Mouse (Mus musculus) embryonic facial prominence, embryonic 15.5 days (tissue): ENCODE data around the gene Olfr819. TPM values are rescaled to one million over a fixed set of nuclear protein-coding genes. Genes with fewer than 3 reads are reported as not detected.
"Not testable (repeated sequence)": the region's sequence is repeated elsewhere in the genome, so short reads cannot be mapped to it uniquely, and the experiment has no call there.

ENCODE experiments used
- ATAC-seq: fragments of 200-750 bp; cut with Nextera tagmentation; 2 replicates; pipeline ENCODE4 v1.8.0; 2017; ENCODE audit warnings: low read depth, moderate TSS enrichment; ENCODE audit not compliant: insufficient number of reproducible peaks, low FRiP score, low TSS enrichment
- H3K27ac ChIP-seq: fragments of 300-500 bp; sonication (generic); replicated peaks from 2 replicates; pipeline ENCODE4 v1.5.1; 2015; ENCODE audit warnings: mild to moderate bottlenecking, inconsistent platforms
- H3K27me3 ChIP-seq: fragments of 300-500 bp; sonication (generic); 2 replicates; pipeline ENCODE4 v1.6.1; 2015; ENCODE audit warnings: inconsistent platforms
- H3K36me3 ChIP-seq: fragments of 300-500 bp; sonication (generic); 2 replicates; pipeline ENCODE4 v1.6.1; 2015; ENCODE audit warnings: mild to moderate bottlenecking, inconsistent platforms
- H3K4me1 ChIP-seq: fragments of 300-500 bp; sonication (generic); 2 replicates; pipeline ENCODE4 v1.6.1; 2015; ENCODE audit warnings: inconsistent platforms
- H3K4me2 ChIP-seq: fragments of 300-500 bp; sonication (generic); replicated peaks from 2 replicates; pipeline ENCODE4 v1.6.1; 2015; ENCODE audit warnings: mild to moderate bottlenecking, inconsistent platforms
- H3K4me3 ChIP-seq: fragments of 300-500 bp; sonication (generic); replicated peaks from 2 replicates; pipeline ENCODE4 v1.5.1; 2015; ENCODE audit warnings: mild to moderate bottlenecking, inconsistent platforms
- H3K9ac ChIP-seq: fragments of 300-500 bp; sonication (generic); 2 replicates; pipeline ENCODE4 v1.6.1; 2015; ENCODE audit warnings: inconsistent platforms
- H3K9me3 ChIP-seq: fragments of 300-500 bp; sonication (generic); replicated peaks from 2 replicates; pipeline ENCODE4 v1.6.1; 2016; ENCODE audit warnings: inconsistent platforms
- WGBS: fragments of 180-500 bp; shearing (Covaris S2); methylation state at CpG from one replicate; pipeline ENCODE4 v1.1.7; 2015; 5-methylcytosine and 5-hydroxymethylcytosine counted together
- polyA plus RNA-seq: library from polyadenylated mRNA; unstranded; fragments of >200 nt; fragmentation: Nextera tagmentation; extraction: Ambion mirVana; gene quantifications from 2 replicates; pipeline ENCODE4 v1.2.1, GENCODE M21; 2015

The Olfr819 gene
- 0.04 TPM in 1 of 2 replicates, not detected in the other for polyA plus RNA-seq

DNA sequence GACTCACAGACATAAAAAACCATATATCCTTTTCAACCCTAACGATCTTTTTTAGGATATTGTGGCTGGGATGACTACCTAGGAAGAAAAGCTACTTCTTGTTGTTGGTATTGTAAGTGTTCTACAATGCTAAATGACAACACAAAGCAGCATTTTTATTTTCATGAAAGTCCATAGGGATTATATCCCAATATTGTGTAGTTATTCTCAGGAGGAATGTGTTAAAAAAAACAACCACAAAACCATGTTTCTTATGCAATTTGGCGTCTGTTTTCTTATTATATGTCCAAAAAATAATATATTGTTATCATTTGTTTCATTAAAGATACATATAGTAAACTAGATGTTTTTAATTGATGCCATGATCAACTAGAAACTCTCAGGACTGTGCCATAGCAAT is at the start of gene Olfr819:
Gene Olfr819 (minus strand): TSS at position 101 of the 400 bp plus-strand sequence.
- not testable (repeated sequence) for H3K4me3 ChIP-seq, H3K4me2 ChIP-seq, ATAC-seq, H3K27me3 ChIP-seq, H3K27ac ChIP-seq, H3K4me1 ChIP-seq, H3K9me3 ChIP-seq, H3K9ac ChIP-seq, H3K36me3 ChIP-seq
- WGBS = 72% methylated on average over 2 of the region's 2 CpGs

DNA sequence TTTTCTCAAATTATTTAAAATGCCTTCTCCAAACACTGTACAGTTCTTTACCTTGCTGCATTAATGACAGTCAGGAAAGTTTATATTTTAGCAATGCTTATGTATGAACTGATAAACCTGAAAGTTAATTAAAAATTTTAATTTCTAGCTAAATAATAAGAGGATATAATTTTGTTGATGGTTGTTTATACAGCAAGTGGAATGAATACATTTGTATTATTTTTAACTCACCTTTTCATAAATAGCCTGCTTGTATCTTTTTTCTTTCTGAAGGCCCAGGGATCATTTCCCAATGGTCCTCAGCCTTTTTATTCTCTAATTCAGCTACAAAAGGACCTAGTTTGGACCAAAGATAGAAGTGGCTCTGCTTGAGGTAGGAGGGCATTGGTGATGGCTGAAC is 45.3 kb upstream of the Olfr819 start, which contains the start of gene Olfr820:
Gene Olfr820 (plus strand): TSS at position 301 of the 400 bp plus-strand sequence.
- ATAC-seq = no peak
- no peaks in the 10 kb centered on the region for H3K27me3 ChIP-seq
- no peaks in the 10 kb centered on the region for H3K4me1 ChIP-seq

DNA sequence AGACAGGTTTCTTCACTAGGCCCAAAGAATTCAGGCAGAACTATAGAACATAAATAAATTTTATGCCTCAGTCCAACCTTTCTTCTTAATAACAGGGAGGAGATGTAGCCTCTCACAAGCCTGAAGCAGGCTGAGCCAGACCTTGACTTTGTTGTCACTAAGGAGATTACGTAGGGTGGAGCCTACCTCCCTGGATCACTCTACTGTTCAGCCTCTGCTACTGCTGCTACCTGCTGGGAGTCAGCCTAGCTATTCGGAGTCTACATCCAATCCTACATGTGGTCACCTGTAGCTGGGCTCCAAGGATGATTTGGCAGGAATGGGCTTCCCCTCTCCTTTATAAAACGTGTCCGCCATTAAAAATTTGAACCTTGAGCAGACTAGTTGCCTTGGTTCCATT is 38.3 kb upstream of the Olfr819 start:
- not testable (repeated sequence) for H3K27me3 ChIP-seq, H3K9me3 ChIP-seq, H3K4me3 ChIP-seq, H3K4me2 ChIP-seq, H3K4me1 ChIP-seq, H3K36me3 ChIP-seq, H3K27ac ChIP-seq, ATAC-seq, H3K9ac ChIP-seq
- 88% methylated on average over 4 of the region's 4 CpGs for WGBS

More for the DNA sequence above, 45.3 kb upstream of the Olfr819 start, which contains the start of gene Olfr820:
- Histone ChIP-seq H3K9ac (no peak within 1 kb of the TSS), H3K4me3 (no peak within 1 kb of the TSS), H3K9me3 (no peaks in the 10 kb centered on the region), H3K27ac (no peak within 1 kb of the TSS), H3K36me3 (no peaks in the 10 kb centered on the region), H3K4me2 (no peak within 1 kb of the TSS)

DNA sequence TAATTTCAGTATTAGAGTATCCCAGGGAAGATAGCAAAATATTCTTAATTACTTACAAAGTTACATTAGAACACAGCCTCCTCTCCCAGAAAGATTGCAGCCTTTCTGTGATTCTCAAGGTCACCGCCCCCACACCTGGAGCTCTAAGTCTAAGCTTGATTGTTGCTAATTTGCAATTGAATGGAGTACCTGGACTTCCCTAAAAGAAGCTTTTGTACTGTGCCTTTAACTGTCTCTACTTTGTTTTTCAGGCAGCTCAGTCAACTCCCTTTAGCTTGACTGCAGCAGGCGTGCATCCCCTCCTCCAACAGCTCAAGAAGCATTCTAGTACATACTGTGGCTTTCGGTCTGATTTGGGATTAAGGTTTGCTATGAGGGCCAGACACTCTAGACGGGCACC is 37.0 kb upstream of the Olfr819 start:
- not testable (repeated sequence) for H3K27ac ChIP-seq, H3K4me3 ChIP-seq, H3K4me1 ChIP-seq, ATAC-seq, H3K36me3 ChIP-seq, H3K4me2 ChIP-seq, H3K9me3 ChIP-seq, H3K27me3 ChIP-seq, H3K9ac ChIP-seq
- 87% methylated on average over 4 of the region's 4 CpGs for WGBS

DNA sequence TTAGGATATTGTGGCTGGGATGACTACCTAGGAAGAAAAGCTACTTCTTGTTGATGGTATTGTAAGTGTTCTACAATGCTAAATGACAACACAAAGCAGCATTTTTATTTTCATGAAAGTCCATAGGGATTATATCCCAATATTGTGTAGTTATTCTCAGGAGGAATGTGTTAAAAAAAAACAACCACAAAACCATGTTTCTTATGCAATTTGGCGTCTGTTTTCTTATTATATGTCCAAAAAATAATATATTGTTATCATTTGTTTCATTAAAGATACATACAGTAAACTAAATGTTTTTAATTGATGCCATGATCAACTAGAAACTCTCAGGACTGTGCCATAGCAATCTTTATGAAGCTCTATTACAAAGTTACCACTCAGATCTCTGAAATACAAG is 17.9 kb upstream of the Olfr819 start, which contains the start of gene Gm10310:
Gene Gm10310 (minus strand): TSS at position 101 of the 400 bp plus-strand sequence.
- no CpG with 5 or more reads among the region's 1 CpGs for WGBS
- not testable (repeated sequence) for H3K27ac ChIP-seq, H3K9me3 ChIP-seq, H3K4me1 ChIP-seq, H3K36me3 ChIP-seq, H3K27me3 ChIP-seq, H3K9ac ChIP-seq, H3K4me3 ChIP-seq, ATAC-seq, H3K4me2 ChIP-seq

DNA sequence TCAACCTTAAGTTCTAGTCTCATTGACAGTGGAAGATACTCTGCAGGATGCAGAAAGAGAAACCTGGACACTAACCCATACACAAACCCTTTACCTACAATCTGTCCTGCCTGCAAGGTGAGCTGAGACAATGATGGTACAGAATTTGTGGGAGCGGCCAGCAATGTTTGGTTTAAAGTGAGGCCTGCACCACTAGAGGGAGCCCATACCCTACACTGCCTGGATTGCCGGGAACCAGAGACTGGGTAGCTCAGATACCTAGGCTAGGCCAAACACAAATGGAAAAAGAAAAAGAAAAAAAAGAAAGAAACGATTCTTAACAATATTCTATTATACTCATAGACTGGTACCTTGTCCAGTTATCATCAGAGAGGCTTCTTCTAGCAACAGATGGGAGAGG is 14.8 kb upstream of the Olfr819 start:
- not testable (repeated sequence) for H3K9ac ChIP-seq, H3K36me3 ChIP-seq, ATAC-seq, H3K4me2 ChIP-seq, H3K27ac ChIP-seq, H3K27me3 ChIP-seq, H3K9me3 ChIP-seq, H3K4me1 ChIP-seq, H3K4me3 ChIP-seq
- WGBS = no CpG with 5 or more reads among the region's 3 CpGs

DNA sequence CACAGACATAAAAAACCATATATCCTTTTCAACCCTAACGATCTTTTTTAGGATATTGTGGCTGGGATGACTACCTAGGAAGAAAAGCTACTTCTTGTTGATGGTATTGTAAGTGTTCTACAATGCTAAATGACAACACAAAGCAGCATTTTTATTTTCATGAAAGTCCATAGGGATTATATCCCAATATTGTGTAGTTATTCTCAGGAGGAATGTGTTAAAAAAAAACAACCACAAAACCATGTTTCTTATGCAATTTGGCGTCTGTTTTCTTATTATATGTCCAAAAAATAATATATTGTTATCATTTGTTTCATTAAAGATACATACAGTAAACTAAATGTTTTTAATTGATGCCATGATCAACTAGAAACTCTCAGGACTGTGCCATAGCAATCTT is 9.0 kb upstream of the Olfr819 start, which contains the start of gene Olfr247:
Gene Olfr247 (minus strand): TSS at position 101 of the 400 bp plus-strand sequence.
- not testable (repeated sequence) for H3K4me1 ChIP-seq, ATAC-seq, H3K36me3 ChIP-seq, H3K9me3 ChIP-seq, H3K9ac ChIP-seq, H3K27me3 ChIP-seq, H3K4me2 ChIP-seq, H3K27ac ChIP-seq, H3K4me3 ChIP-seq
- WGBS = no CpG with 5 or more reads among the region's 2 CpGs

DNA sequence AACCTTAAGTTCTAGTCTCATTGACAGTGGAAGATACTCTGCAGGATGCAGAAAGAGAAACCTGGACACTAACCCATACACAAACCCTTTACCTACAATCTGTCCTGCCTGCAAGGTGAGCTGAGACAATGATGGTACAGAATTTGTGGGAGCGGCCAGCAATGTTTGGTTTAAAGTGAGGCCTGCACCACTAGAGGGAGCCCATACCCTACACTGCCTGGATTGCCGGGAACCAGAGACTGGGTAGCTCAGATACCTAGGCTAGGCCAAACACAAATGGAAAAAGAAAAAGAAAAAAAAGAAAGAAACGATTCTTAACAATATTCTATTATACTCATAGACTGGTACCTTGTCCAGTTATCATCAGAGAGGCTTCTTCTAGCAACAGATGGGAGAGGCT is 5.9 kb upstream of the Olfr819 start:
- not testable (repeated sequence) for H3K27me3 ChIP-seq, H3K36me3 ChIP-seq, ATAC-seq, H3K4me3 ChIP-seq, H3K27ac ChIP-seq, H3K4me1 ChIP-seq, H3K9me3 ChIP-seq, H3K4me2 ChIP-seq, H3K9ac ChIP-seq
- no CpG with 5 or more reads among the region's 3 CpGs for WGBS

DNA sequence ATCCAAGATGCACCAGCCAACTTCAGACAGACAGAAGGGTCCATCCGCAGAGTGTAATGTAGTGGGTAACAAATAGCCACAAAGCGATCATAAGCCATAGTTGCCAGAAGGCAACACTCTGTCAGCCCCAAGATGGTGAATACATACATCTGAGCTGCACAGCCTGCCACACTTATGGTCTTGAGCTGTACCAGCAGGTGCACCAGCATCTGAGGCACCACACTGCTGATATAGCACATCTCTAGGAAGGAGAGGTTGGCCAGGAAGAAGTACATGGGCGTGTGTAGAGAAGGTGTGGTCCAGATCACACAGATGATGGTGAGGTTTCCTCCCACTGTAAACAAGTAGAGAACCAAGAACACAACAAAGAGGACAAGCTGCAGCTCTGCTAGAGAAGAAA is 834 bp downstream of the Olfr819 start:
- H3K4me1 ChIP-seq, H3K9me3 ChIP-seq, H3K4me3 ChIP-seq, H3K4me2 ChIP-seq, H3K9ac ChIP-seq, H3K36me3 ChIP-seq, ATAC-seq, H3K27me3 ChIP-seq, H3K27ac ChIP-seq: not testable (repeated sequence)
- 92% methylated on average over 2 of the region's 3 CpGs for WGBS

DNA sequence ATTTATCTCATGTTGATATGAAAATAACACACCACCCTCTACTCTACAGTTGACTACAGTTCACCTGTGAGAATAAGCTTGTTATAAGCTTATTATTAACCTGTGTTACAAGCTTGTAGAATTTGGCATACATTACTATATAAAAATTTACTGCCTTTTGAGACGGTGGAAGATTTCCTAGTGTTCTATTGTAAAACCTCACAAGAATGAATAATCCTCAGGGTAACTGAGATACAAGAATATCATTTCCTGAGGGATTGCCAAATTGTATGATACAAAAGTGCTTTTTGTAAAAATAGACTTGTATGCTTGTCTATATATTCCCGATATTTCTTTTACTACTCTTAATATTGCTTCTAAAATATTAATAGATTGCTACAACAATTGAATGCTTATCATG is 18.1 kb downstream of the Olfr819 start, which contains the start of gene Olfr818:
Gene Olfr818 (minus strand): TSS at position 101 of the 400 bp plus-strand sequence.
- 96% methylated on average over 2 of the region's 2 CpGs for WGBS
- Histone ChIP-seq H3K36me3 (no peaks in the 10 kb centered on the region), H3K4me1 (no peaks in the 10 kb centered on the region), H3K9me3 (no peaks in the 10 kb centered on the region), H3K4me2 (no peak within 1 kb of the TSS), H3K27ac (no peak within 1 kb of the TSS), H3K27me3 (no peaks in the 10 kb centered on the region), H3K9ac (no peak within 1 kb of the TSS), H3K4me3 (no peak within 1 kb of the TSS)
- no peak for ATAC-seq

DNA sequence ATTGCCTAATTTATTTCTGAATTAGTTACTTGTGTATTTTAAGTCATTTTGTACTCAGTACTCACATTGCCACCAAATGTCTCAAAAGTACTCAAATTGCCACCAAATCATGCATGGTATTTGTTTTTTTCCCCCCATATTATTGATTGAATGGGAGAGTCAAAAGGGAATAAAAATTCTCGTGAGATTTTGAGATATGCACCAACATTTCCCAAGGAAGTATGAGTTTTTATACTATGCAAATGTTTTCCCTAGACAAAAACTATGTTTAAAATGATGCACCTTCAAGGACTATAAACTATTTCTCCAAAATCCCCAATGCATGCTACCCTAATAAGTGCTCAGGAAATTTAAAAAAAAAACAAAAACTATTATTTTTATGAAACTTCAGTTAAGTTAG is 51.6 kb downstream of the Olfr819 start, which contains the start of gene Olfr816:
Gene Olfr816 (minus strand): TSS at position 101 of the 400 bp plus-strand sequence.
- no peaks in the 10 kb centered on the region for H3K4me1 ChIP-seq
- H3K9ac ChIP-seq = no peak within 1 kb of the TSS
- 55% methylated on average over 1 of the region's 1 CpGs for WGBS
- H3K9me3 ChIP-seq = no peaks in the 10 kb centered on the region
- H3K36me3 ChIP-seq = no peaks in the 10 kb centered on the region
- no peak within 1 kb of the TSS for H3K4me2 ChIP-seq
- H3K4me3 ChIP-seq = no peak within 1 kb of the TSS
- H3K27me3 ChIP-seq = no peaks in the 10 kb centered on the region
- H3K27ac ChIP-seq = no peak within 1 kb of the TSS
- no peak for ATAC-seq
